7 mouse cellular contexts compared by ENCODE assay signal in genomic region chr12:105322160-105322559, GRCm38 (mm10). TPM values are rescaled to one million over a fixed set of nuclear protein-coding genes. Genes with fewer than 3 reads are reported as not detected.
DNase-seq lines count a peak whose midpoint lies in the region.

No protein-coding gene starts in this region.

- intact Hi-C loops in gastrocnemius, postnatal 14 days (cut with DNase I; ENCODE audit: low total_unique reads): no loop called here

- DNase-seq in thymus, postnatal 4 days: peak; percentile 34
- DNase-seq in thymus, adult 18-20 months: no peak
- DNase-seq in embryo, embryonic 9.5 days (ENCODE audit: extremely low spot score): peak; percentile 51
- peak; percentile 36 to 60 for DNase-seq in kidney, postnatal 36 days
- DNase-seq in yolk sac, embryonic 10.5 days (ENCODE audit: low spot score): peak; percentile 43
- DNase-seq in gastrocnemius, postnatal 14 days: no peak
- no peak for DNase-seq in layer of hippocampus, postnatal 10 days (ENCODE audit: low spot score in 2 of 2)

RNA-seq across cellular contexts. Expression of gene Tunar, which starts 11.5 kb away (rescaled TPM):
- total RNA-seq in gastrocnemius, postnatal 14 days (2021): not detected
- 10 to 100 TPM; 18.7 to 23.8 TPM for total RNA-seq in layer of hippocampus, postnatal 10 days (2021)

Comparison
In these comparisons a context has a peak if more than half of its experiments do, and no peak if none do; other contexts are left out.
1. DNase-seq: peak in thymus, postnatal 4 days (single experiment), embryo, embryonic 9.5 days (single experiment), kidney, postnatal 36 days (2 of 2) and yolk sac, embryonic 10.5 days (single experiment); none in thymus, adult 18-20 months (0 of 2), gastrocnemius, postnatal 14 days (single experiment) and layer of hippocampus, postnatal 10 days (0 of 2).
2. RNA of gene Tunar, which starts 11.5 kb away (total RNA-seq): 18.7 to 23.8 TPM in layer of hippocampus, postnatal 10 days; not detected in gastrocnemius, postnatal 14 days; every median in the first group is over 10 times any median in the second.